Mouse (Mus musculus) lung, adult 2 months (tissue): Measurements from ENCODE around the gene Gm17349.

Experiments
- CTCF ChIP-seq: fragments of 200-500 bp; IDR thresholded peaks from 2 replicates; pipeline ENCODE4 v1.5.1; 2011; ENCODE audit warnings: mild to moderate bottlenecking, low read length, control low read depth; ENCODE audit not compliant: insufficient read depth
- POLR2A ChIP-seq: fragments of 200-500 bp; IDR thresholded peaks from 2 replicates; pipeline ENCODE4 v1.6.1; 2011; ENCODE audit warnings: low read depth, mild to moderate bottlenecking, control low read depth, low read length, borderline replicate concordance; ENCODE audit errors: extremely low read depth

DNA sequence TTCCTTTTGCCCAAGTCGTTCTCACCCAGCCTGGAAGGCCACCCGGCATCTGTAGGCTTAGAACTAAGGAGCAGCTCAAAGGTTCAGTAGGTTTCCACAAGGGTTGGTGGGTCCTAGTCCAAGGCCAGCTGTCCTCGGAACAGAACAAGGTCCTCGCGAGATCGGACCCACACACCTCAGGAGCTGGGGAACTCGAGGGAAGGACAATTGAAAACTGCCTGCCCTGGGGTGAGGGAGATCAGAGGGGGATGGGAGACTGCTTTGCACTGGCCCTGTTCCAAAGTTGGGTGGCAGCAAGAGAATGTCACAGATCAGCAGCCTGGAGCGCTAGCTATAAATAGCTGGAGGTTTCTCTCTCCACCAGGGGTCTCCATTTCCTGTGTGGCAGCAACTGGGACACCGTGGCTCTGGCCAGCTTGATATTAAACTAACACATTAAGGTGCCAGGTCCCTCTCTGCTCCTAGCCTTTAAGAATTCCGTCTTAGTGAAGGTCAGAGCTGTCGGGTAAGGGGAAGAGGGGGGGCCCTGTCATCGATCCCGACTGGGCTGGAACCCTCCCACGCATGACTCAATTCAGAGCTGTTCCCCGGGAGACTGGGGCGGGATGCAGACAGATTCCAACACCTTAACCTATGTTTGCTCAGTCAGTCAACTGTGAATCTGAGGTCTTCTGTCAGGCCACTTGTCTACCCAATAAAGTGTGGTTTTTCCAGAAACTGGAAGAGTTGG is 19.2 kb upstream of the Gm17349 start:
- TF ChIP-seq CTCF (peak; percentile 41; the same call in 1 of the 2 replicates), POLR2A (no peak)
